ENCODE assay signal across 11 mouse cellular contexts in the genomic region with DNA sequence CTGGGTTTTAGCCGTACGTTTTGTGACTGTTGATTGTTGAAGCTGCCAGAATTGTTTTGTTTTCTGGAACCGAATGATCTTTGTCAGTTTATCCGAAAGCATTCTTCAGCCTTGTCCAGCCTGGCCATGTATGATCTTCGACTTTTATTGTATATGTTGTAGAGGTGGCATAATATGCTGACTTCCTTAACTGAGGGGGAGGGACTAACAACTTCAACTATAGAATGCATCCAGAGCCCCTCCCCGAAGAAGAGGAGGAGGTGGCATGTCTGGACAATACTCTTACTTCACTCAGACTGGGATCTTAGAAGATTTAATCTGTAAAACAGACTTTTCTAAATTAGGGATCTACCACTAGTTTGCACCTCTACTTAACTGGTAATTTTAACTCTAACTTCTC.
DNase-seq lines count a peak whose midpoint lies in the region; ATAC-seq lines count a peak whose summit lies in the region.
"Had no signal": no experiment of that assay in that cellular context is flagged by ENCODE, and none has a peak within 500 bp of the region (broad histone marks: within the 10 kb centered on the region; RNA-seq: fewer than 3 reads in every experiment).

No protein-coding gene starts in this region.

- H3K27ac ChIP-seq in kidney, embryonic 14.5 days (ENCODE audit: low read depth, low read length): peak overlapping the region; percentile 70
- H3K27ac ChIP-seq in brown adipose tissue, adult 24 weeks (replicated peaks; ENCODE audit: low read depth, low read length): peak overlapping the region; percentile 17
- H3K27ac ChIP-seq in embryonic facial prominence, embryonic 13.5 days: peak overlapping the region; percentile 49
- peak overlapping the region; percentile 28; the same call in 1 of the 2 replicates for H3K27ac ChIP-seq in limb, embryonic 13.5 days
- H3K27ac ChIP-seq: hindbrain, embryonic 14.5 days had no signal

- H3K9me3 ChIP-seq in kidney, embryonic 14.5 days (ENCODE audit: control insufficient read depth, low read length): no peaks in the 10 kb centered on the region
- no peaks in the 10 kb centered on the region for H3K9me3 ChIP-seq in embryonic facial prominence, embryonic 13.5 days
- H3K9me3 ChIP-seq in limb, embryonic 13.5 days: 0 out of 2 replicates have a peak, but pooled peaks cover under 1% of the 10 kb centered on the region

- no peaks in the 10 kb centered on the region for H3K36me3 ChIP-seq in kidney, embryonic 14.5 days (ENCODE audit: control insufficient read depth, insufficient read depth, low read length)
- no peaks in the 10 kb centered on the region for H3K36me3 ChIP-seq in embryonic facial prominence, embryonic 13.5 days
- H3K36me3 ChIP-seq in limb, embryonic 13.5 days: no peaks in the 10 kb centered on the region

- ATAC-seq in kidney, embryonic 14.5 days (ENCODE audit: low FRiP score, low TSS enrichment): no peak
- ATAC-seq in embryonic facial prominence, embryonic 13.5 days (ENCODE audit: insufficient number of reproducible peaks, insufficient read depth, low FRiP score, low TSS enrichment, low read depth): no peak
- ATAC-seq in limb, embryonic 13.5 days (ENCODE audit: low FRiP score, low read depth): no peak
- ATAC-seq in CD4-positive, CD25-positive, alpha-beta regulatory T cell, adult 4 months: no peak
- ATAC-seq: midbrain, embryonic 16.5 days had no signal

- H3K4me3 ChIP-seq in kidney, embryonic 14.5 days (ENCODE audit: low read length): peak overlapping the region; percentile 33
- H3K4me3 ChIP-seq in brown adipose tissue, adult 24 weeks (ENCODE audit: insufficient read depth, low read depth, low read length): peak overlapping the region; percentile 25
- H3K4me3 ChIP-seq in embryonic facial prominence, embryonic 13.5 days: peak overlapping the region; percentile 17
- H3K4me3 ChIP-seq in limb, embryonic 13.5 days: peak overlapping the region; percentile 31

- no peaks in the 10 kb centered on the region for H3K27me3 ChIP-seq in kidney, embryonic 14.5 days (ENCODE audit: control insufficient read depth, insufficient read depth, low read length)
- H3K27me3 ChIP-seq in embryonic facial prominence, embryonic 13.5 days: no peaks in the 10 kb centered on the region
- H3K27me3 ChIP-seq in limb, embryonic 13.5 days: no peaks in the 10 kb centered on the region

- peak overlapping the region; percentile 45 for H3K9ac ChIP-seq in kidney, embryonic 14.5 days (ENCODE audit: low read depth, low read length)
- no peak overlapping the region for H3K9ac ChIP-seq in embryonic facial prominence, embryonic 13.5 days
- no peak overlapping the region for H3K9ac ChIP-seq in limb, embryonic 13.5 days
- H3K9ac ChIP-seq: hindbrain, embryonic 14.5 days had no signal

- peak overlapping the region; percentile 38 for H3K4me2 ChIP-seq in kidney, embryonic 14.5 days (replicated peaks; ENCODE audit: low read depth, low read length)
- H3K4me2 ChIP-seq in embryonic facial prominence, embryonic 13.5 days: peak overlapping the region; percentile 37
- peak overlapping the region; percentile 47 for H3K4me2 ChIP-seq in limb, embryonic 13.5 days (replicated peaks)
- H3K4me2 ChIP-seq: hindbrain, embryonic 14.5 days had no signal

- H3K4me1 ChIP-seq in kidney, embryonic 14.5 days (ENCODE audit: control insufficient read depth, insufficient read depth, low read length): peaks cover 14% of the 10 kb centered on the region; the same call in 1 of the 2 replicates
- no peaks in the 10 kb centered on the region; the same call in 1 of the 2 replicates for H3K4me1 ChIP-seq in brown adipose tissue, adult 24 weeks (ENCODE audit: control insufficient read depth, insufficient read depth, insufficient read length, low read length)
- H3K4me1 ChIP-seq in embryonic facial prominence, embryonic 13.5 days: peaks cover 26% of the 10 kb centered on the region
- H3K4me1 ChIP-seq in limb, embryonic 13.5 days: peaks cover 36% of the 10 kb centered on the region

- WGBS in kidney, embryonic 14.5 days: 55% methylated on average over 6 of the region's 6 CpGs
- 65% methylated on average over 6 of the region's 6 CpGs for WGBS in embryonic facial prominence, embryonic 13.5 days
- WGBS in limb, embryonic 13.5 days: 59% methylated on average over 6 of the region's 6 CpGs

- DNase-seq in kidney, postnatal 36 days: no peak
- DNase-seq in ovary, postnatal 10 days (ENCODE audit: low spot score): no peak
- DNase-seq: adrenal gland, postnatal 25 days; lung, postnatal 4 days had no signal

Comparison
In these comparisons a context has a peak if more than half of its experiments do, and no peak if none do; other contexts are left out.
1. H3K27ac ChIP-seq: peak in every context shown above with its lines; median percentile 70 in kidney, embryonic 14.5 days; 49 in embryonic facial prominence, embryonic 13.5 days; 28 in limb, embryonic 13.5 days; 17 in brown adipose tissue, adult 24 weeks.